Mouse (Mus musculus): ENCODE results near the gene Hhatl.

Gene Hhatl

DNA sequence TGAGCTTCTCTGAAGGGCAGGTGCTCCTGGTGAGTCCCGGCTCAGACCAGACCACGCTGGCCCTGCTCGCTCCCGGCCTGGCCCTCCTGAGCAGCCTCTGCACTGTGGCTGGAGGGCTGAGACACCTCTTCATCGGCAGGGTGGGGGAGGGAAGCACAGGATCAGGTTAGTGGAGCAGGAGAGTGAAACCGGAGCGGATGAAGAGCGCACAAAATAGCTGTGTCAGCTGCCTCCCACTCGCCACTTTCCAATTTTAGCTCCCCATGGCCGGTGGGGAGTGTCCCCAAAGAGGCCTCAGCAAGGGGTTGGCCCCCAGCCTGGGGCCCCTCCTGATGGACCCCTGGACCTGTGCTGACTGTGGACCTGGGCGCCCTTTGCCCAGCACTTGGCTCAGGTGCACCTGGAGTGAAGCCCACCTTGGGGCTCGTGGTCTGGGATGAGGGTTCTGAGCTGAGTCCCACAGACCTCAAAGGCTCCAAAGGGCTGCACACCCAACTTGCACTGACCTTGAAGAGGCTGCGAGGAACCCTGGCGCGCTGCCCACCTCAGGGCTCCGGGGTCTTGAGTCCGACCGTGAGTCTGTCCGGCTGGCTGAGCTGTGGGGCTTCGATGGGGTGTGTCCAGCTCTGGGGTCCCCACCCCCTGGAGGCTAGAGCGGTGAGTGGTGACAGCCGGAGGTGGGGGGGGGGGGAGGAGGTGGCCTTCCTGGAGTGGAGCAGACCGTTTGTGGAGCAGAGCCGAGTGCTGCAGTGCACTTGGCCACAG lies at the start of gene Hhatl:
Hhatl (minus strand) TSS at position 751 of the 765 bp plus-strand sequence.
- DNase-seq: peak; percentile 57

DNA sequence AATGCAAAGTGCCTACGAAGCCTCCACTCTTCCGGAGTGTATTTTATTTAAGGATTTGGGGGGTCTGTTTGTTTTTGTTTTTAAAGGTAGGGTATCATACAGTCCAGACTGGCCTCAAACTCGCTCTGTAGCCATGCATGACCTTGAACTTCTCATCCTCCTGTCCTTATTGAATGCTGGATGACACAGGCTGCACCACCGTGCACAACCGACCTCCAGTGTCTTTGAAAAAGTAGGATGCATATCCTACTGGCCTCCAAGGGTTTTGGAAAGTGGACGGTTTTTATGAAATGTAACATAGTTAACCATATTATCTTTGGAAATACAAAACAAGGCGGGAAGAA lies 47.3 kb upstream of the Hhatl start:
- DNase-seq: no peak

DNA sequence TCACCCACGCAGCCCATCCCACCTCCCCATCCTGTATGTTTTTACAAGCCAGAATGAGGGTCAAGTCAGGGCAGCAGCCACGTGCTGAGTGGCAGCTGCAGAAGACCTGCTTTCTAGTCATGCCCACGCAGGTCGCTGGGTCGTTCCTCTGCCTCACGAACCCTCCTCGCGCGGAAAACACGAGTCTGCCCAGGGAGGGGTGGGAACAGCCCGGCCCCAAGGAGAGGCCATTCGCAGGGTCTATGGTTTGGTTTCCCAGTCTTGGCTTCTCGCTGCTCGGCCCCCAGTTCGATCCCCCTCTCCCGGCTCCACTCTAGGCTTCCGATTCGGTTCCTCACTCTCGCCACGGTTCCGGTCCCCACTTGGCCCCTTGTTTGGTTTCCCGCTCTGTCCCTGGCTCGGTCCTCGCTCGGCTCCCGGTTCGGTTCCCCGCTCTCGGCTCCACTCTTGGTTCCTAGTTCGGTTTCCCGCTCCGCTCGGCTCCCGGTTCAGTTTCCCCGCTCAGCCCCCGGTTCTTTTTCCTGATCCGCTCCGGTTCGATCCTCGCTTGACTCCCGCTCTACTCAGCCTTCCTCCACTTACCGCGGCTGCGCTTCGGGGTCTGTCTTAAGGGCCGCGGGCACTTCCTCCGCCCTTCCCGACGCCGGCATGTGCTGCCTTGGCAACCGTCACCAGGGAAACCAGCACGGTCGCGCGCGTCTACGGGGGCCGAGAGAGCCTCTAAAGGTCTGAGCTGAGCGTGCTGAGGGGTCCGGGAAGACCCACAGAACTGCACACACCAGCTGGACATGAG lies 46.7 kb upstream of the Hhatl start, which contains the start of gene Ccdc13:
Ccdc13 (minus strand) TSS at position 633 of the 793 bp plus-strand sequence.
- DNase-seq: peak; percentile 37

DNA sequence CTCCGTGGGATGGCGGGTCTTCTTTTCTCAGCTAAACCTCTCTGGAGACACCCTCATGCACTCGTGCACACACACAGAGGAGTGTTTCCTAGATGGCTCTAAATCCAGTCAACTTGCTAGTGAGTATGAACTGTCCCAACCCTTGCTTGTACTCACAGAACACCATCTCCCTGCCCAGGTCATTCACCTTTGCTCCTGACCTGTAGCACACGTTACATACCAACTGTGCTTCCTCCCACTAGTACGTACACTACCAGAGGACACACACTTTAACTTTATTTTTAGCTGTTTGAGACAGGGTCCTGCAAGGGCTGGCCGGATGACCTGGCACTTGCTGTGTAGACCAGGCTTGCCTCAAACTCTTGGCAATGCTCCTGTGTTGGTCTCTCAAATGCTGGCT lies 45.7 kb upstream of the Hhatl start:
- DNase-seq: no peak

DNA sequence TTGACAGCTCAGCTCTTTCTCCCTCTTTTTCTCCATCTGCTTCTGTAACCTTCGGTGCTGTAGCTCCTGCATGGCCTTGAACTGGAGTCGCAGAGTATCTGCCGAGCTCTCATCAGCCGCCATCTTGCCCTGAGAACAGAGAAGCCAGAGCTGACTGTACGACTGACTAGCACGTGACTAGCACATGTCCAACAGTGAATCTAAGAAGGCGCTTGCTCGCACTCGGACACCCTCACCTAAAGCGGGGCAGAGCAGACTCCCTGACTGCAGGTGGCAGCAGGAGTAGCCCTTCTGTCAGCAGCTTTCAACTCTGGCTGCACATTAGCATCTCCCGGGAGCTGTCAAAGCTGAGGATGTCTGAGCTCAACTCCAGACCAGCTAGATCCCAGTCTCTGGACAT lies 41.5 kb upstream of the Hhatl start:
- DNase-seq: no peak

DNA sequence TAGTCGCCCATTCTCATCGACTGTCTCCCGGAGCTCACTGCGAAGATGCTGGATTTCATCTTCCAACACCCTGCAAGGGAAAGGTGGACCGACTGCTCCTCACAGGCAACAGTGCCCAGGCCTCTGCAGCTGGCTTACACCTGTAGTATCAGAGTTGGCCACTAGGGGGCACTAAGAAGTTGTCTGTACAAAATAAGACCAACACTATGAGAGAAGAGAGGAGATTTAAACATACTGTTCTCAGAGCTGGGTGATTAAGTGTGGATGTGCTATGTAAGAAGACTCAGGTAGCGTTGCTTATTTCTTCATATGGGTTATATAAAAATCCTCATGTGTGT lies 38.6 kb upstream of the Hhatl start:
- DNase-seq: peak; percentile 66

DNA sequence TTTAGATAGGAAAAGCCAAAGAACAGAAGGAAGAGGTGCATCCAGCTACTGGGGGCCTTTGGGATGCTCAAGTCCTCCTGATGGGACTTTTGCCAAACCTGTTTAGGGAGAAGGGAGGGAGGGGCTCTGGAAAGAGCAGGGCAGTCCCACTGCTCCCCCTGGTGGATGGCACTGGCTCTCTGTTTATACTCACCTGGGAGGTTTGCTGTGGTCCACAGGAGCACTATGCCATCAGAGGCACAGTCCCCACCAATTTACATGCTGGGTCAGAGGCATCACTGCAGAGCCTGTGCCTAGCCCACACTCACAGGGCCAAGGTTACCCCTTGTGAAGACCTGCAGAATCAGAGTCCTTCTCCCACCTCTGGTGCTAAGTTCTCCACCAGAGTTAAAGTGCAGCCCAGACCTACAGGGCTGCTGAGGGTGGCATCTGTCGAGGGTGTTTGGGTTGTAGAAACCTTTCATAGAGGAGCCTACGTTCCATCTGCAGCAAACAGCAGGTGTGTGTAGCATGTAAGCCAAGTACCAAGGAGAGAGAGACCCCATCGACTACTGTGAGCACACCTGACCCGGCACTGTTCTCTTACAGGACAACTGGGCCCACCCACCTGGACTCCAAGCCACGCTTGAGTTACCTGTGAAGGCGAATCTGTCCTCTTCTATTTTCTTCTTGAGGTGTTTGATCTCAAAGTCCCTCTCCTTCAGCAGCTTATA lies 38.1 kb upstream of the Hhatl start:
- DNase-seq: peak; percentile 51

DNA sequence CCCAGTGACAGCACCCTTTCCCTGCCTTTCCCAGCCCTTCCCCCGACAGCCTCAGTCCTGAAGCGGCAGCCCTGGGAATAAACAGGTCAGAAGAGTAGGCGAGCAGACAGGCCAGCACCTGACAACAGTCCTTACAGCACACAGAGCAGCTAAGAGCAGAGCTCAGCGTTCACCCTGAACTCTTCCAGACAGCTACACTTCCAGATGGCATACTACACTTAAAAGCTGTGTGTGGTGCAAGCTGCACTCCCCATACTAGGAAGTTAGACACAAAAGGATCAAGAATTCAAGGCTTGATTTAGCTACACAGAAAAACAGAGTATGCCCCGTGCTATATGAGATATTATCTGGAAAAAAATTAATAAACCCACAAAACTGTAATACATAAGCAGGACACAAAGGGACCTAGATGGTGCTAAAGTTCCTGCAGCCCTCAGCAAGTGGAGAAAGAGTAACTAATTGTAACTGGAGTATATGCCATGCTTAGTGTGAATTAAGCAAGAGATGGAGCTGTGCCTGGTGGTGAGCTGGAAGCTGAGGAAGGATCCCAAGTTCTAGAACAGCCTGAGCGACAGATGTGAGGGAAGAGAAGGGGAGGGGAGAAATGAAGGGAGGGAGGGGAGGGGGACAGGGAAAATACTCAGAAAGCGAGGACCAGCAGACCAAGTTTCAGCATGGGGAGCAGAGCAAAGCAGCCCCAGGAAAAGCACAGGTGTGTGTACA lies 37.1 kb upstream of the Hhatl start:
- DNase-seq: no peak

DNA sequence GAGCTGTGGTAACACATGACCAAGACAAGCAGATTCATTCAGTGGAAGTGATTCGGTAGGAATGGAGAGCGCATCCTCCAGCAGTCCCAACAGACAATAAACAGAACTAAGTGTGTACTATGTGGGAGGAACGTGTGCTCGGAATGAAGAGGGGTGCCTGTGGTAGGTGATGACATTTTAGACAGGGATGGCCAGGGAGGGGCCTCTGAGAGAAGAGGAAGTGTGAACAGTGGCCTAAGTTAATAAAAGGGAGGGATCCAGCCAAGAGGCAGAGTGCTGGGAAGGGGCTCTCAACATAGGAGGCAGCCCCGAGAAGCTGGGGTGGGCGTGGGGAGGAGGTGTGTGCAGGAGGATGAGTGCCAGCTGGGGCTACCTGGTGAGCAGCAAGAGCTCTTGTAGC lies 36.0 kb upstream of the Hhatl start:
- DNase-seq: no peak

DNA sequence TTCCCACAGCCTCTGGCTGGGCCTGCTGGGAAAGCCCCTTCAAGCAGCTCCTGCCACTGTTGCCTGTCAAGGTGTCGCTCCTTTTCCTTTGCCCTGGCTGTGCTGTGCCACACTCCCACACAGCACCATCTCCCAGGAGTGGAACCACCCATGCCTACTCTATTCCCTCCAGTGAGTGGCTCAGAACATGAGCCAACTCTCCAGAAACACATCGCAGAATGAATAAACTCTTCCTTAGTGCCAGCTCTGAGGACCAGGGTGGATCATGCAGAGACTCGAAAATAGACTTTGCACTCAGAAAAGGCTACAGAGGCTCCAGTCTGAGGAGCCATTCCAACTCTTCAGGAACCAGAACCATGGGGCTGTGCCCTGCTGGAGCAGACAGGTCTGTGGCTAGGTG lies 34.0 kb upstream of the Hhatl start:
- no peak for DNase-seq

DNA sequence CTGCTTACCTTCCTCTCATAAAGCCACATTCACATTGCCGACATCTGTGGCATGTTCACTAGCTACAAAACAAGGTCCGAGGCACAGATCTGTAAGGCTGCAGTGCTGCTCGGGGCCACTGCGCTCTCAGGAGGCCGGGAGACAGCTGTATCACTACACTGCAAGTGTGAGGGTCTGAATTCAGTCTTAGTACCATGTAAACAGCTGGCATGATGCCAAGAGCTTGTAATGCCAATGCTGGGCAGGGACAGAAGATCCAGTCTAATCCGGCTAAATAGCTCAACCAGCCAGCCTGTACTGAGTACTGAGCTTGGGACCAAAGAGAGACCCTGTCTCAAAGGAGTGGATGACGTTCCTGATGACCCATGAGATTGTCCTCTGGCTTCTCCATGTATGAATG lies 31.7 kb upstream of the Hhatl start:
- DNase-seq: peak; percentile 26

DNA sequence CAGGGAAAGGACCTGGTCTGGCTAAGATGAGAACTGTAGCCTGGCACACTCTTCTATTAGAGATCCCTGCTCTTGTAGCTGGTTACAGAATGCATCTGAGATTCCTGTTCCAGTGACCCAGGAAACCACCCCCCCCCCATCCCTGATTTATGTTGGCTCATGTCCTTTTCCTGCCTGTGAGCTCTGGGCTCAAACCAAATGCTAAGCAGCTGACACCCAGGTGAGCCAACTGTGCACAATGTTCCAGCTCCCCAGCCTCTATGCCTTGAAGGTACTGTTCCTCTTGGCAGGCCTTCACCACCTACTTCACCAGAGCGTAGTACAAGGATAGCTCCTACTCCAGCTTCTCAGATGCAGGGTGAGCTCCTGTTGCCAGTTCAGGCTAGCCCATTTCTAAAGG lies 30.7 kb upstream of the Hhatl start:
- DNase-seq: peak; percentile 76

DNA sequence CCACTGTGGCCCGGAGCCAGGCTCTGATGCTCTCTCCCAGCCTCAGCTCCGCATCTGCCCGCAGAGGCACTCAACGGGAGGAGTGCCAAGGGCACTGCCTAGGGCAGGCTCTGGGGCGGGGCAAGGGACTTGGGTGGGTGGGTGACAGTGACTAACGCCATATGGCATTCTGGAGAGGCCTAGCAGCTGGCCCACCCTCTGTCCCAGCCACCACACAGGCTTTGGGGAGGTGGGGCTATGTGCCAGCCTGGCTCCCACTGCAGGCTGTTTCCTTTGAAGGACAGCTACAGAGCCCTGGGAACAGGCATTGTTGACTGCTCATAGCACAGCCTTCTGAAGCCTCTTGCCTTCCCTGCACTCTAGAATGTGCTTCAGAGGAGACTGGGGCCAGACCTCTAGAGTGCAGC lies 30.3 kb upstream of the Hhatl start:
- DNase-seq: peak; percentile 51

DNA sequence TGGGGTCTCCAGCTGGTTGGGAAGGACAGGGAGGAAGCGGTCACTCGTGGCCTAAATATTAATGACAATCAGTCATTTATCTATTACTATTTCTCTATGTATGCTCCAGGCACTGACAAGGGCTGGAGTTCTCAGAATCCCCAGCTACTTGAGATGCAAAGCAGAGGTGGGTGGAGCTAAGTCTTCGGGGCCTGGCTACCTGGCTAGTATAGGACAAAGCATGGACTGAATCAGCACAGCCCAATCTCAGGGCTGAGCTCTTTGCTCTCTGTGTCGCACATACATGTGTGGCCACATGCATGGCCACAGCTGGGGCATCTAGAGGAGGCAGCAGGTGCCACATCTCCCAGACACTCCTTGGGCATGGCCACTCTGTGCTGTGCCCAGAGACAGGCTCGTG lies 28.5 kb upstream of the Hhatl start:
- DNase-seq: no peak

DNA sequence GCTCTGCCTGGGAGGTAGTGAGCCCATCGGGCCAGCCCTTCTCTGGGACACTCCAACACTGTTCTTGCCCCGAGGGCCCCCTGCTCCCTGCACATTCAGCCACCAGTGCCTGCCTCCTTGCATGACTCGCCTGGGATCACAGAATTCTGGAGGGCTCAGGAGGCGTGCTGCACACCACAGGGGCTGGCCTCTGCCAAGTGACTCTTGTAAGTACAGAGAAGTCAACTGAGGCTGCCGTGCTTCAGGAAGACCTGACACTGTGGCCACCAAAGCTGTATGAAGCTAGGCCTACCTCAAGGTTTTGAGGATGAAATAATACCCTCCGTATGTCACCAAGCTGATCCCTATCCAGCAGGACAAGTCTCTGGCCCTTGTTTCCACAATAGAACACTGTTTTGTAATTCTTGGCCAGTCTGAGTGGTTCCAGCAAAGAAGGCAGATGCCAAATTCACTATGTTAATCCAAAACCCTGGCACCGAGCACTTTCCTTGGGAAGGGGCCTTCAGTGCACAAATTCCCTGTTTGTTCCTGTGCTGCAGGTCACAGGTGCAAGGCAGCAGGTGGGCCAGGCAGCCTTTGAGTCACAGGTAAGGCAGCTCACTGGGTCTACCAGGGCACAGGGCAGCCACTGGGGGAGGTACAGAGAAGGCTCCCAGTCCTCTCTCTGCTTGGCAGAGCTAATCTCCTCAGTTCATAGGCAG lies 27.6 kb upstream of the Hhatl start:
- peak; percentile 40 for DNase-seq

DNA sequence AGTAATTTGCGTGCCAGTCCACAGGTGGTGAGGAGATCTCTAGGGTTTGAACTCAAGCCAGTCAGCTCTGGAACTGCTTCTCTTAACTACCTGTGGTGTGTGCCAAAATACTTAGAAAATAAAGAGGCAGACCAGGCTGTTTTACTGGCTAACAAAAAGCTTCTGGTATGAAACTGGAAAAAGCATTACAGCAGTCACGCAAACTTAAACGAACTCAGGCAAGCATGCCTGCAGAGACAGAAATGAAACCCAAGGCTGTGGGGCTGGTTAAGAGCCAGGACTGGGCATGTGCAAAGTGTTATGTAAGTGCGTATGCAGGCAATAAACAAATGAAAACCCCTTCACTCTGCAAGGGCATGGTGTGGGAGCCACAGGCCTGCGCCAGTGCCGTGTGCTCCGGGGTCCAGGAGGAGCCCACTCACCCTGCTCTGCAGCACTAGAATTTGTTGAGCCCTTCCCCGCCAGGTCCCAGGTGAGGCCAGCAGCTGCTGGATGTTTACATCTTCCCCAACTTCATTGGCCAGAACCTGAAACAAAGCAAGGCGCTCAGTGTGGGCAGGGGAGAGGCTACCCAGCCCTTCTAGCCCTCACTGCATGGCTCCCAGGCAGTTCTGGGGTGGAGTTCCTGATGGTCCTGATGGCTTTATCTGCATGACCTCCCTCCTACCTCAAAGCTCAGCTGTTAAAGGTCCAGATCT lies 26.9 kb upstream of the Hhatl start:
- DNase-seq: peak; percentile 66

DNA sequence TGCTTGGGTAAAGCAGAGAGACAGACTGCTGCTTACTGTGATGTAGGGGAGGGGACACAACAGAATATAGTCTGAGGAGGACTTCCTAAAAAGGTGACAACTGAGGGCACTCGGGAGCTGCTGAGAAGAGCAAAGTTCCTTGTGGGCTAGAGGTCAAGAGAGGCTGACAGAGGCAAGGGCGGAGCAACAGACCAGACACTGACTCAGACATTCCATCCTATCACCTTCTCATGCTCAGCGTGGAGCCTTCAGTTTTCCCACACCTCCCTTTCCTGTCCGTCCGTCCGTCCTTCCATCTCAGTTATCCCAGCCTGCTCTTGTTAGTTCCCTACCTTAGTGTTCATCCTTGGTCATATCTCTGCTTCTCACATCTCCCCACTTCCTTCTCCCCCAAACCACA lies 22.9 kb upstream of the Hhatl start:
- DNase-seq: no peak

DNA sequence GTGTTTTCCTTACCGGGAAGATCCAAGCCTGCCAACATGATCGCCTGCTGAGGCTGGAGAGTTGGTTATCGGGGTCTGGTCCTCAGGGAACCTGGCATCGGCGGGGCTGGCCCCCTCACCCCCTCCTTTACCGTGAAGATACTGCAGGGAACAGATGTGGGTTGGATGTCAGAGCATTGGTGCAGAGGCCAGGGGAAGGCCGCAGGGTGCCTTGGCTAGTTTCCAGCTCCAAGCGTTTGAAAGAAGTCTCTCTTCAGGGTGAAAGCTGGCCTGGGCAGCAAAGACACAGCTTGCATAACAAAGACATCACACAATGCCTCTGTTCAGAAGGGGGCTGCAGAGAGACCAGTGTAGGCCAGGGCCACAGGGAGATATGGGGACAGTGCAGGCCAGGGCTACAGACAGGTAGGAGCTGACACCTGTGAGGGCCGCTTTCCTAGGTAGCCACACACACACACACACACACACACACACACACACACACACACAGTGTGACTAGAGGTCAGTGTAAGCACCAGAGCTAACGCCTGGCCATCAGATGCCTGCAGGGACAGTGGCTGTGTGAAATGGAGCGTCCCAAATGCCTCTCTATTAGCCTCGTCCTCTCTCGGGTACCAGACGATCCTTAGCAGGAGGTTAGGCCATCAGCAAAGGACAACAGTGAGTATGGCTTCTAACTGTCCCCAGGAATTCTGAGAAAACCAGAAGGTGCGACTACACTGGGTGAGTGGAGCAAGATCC lies 17.9 kb upstream of the Hhatl start:
- DNase-seq: no peak

DNA sequence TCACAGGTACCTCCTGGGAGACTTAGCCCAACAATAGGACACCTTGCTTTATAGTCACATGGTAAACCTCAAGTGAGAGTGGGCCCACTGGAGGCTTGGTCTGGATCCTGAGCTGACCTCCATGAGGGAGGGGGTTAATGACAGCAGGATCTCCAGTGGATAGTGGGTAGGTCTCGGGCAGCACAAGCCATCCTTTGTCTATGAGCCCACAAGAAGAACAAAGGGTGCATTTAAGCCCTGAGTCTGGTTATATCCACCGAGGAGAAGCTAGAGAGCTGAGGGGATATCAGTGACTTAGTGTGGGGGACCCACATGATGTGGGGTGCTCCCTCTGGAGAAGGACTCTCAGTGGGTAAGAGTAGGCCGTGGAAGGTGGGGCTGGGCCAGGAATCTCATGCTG lies 16.2 kb upstream of the Hhatl start:
- DNase-seq: no peak

DNA sequence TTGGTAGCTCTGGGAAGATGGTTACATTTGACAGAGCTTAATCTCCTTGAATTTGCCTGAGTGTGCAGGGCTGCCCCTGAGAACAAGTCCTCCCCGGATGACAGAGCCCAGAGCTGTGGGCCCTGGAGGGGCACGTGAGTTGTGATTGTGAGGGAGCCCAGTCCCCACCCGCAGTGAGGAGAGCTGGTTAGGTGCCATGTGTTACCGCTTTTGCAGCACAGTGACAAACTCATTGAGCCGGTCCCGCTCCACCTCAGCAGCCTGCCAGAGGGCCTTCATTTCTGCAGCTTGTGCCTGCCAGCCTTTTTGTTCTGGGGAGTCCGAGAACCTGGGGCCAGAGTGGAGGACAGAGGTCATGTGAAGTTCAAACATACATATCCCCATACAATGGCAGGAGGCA lies 15.6 kb upstream of the Hhatl start:
- no peak for DNase-seq

DNA sequence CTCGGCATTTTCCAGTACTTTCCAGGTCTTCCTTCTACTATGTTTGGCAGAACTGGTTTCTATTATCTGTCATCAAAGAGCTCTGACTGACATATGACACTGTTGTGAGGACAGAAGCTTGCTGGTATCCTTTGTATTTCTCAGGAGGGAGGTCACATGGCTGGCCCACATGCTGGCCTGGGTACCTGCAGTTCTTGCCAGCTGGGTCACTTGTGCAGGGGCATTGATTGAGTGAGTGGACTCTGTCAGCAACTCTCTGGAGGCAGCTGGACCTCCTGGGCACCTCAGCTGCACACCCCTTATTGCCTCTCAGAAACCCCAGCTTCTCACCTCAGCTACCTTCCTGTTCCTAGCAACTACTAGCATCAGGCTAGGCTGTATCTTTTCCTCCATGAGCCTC lies 15.2 kb upstream of the Hhatl start:
- DNase-seq: no peak
